Mouse (Mus musculus) intestine, embryonic 14.5 days (tissue): ENCODE results near the gene C2cd2l. TPM values are rescaled to one million over a fixed set of nuclear protein-coding genes. Genes with fewer than 3 reads are reported as not detected.
"Not testable (repeated sequence)": the region's sequence is repeated elsewhere in the genome, so short reads cannot be mapped to it uniquely, and the experiment has no call there.

ENCODE experiments used
- ATAC-seq: fragments of 200-750 bp; cut with Nextera tagmentation; replicated peaks from 2 replicates; pipeline ENCODE4 v1.8.0; 2017; ENCODE audit warnings: low read depth, moderate number of reproducible peaks, moderate TSS enrichment, moderate library complexity; ENCODE audit not compliant: low FRiP score, low TSS enrichment
- DNase-seq: peaks from one replicate; pipeline ENCODE4 v3.0.0-alpha.2; 2018; ENCODE audit warnings: low spot score
- H3K27ac ChIP-seq: fragments of 300-500 bp; sonication (generic); 2 replicates; pipeline ENCODE4 v1.5.1; 2014; ENCODE audit warnings: low read depth, mild to moderate bottlenecking, control low read depth
- H3K27me3 ChIP-seq: fragments of 300-500 bp; sonication (generic); replicated peaks from 2 replicates; pipeline ENCODE4 v1.6.1; 2014; ENCODE audit warnings: low read length, control low read depth; ENCODE audit not compliant: control insufficient read depth, insufficient read depth
- H3K36me3 ChIP-seq: fragments of 300-500 bp; sonication (generic); 2 replicates; pipeline ENCODE4 v1.6.1; 2014; ENCODE audit warnings: low read length, control low read depth; ENCODE audit not compliant: control insufficient read depth, insufficient read depth
- H3K4me1 ChIP-seq: fragments of 300-500 bp; sonication (generic); replicated peaks from 2 replicates; pipeline ENCODE4 v1.6.1; 2014; ENCODE audit warnings: low read length, control low read depth, mixed read lengths; ENCODE audit not compliant: control insufficient read depth, insufficient read depth
- H3K4me2 ChIP-seq: fragments of 300-500 bp; sonication (generic); 2 replicates; pipeline ENCODE4 v1.6.1; 2014; ENCODE audit warnings: low read length
- H3K4me3 ChIP-seq: fragments of 300-500 bp; sonication (generic); 2 replicates; pipeline ENCODE4 v1.5.1; 2014; ENCODE audit warnings: low read depth, low read length, control low read depth, mixed read lengths
- H3K9ac ChIP-seq: fragments of 300-500 bp; sonication (generic); 2 replicates; pipeline ENCODE4 v1.6.1; 2014; ENCODE audit warnings: mild to moderate bottlenecking, low read length
- H3K9me3 ChIP-seq: fragments of 300-500 bp; sonication (generic); 2 replicates; pipeline ENCODE4 v1.6.1; 2016; ENCODE audit warnings: low read length, control low read depth; ENCODE audit not compliant: control insufficient read depth
- WGBS: fragments of 180-500 bp; shearing (Covaris S2); extraction: QIAGEN DNeasy Blood & Tissue Kit; methylation state at CpG from one replicate; pipeline ENCODE4 v1.1.7; 2014; 5-methylcytosine and 5-hydroxymethylcytosine counted together
- polyA plus RNA-seq: library from polyadenylated mRNA; unstranded; fragments of >200 nt; fragmentation: Nextera tagmentation; extraction: Ambion mirVana; gene quantifications from 2 replicates; pipeline ENCODE4 v1.2.1, GENCODE M21; 2014

Gene C2cd2l
- polyA plus RNA-seq, 1 experiment from 2014 or later: 5.7 TPM

DNA sequence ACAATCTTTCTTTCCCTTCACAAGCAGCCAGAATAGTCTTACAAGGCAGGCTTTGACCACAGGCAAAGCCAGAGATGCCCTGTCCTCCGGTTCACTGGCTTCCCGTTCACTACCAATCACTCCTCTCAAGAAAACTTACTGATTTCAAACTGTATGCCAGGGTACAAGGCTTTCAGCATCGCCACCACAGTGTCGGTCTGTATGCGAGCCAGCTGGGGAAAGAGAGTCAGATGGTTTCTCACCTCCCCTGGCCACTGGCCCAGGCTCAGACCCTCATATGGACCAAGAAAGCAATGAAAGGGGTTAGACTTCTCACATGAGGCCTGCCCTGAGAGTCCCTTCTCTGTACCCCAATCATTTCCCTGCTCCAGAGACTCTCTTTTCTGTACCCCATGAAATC is 21.4 kb upstream of the C2cd2l start:
- Histone ChIP-seq H3K4me2 (no peak overlapping the region), H3K9ac (no peak overlapping the region), H3K27me3 (no peaks in the 10 kb centered on the region), H3K27ac (no peak overlapping the region), H3K9me3 (no peaks in the 10 kb centered on the region), H3K36me3 (peaks cover 28% of the 10 kb centered on the region), H3K4me1 (peaks cover 20% of the 10 kb centered on the region), H3K4me3 (no peak overlapping the region)
- ATAC-seq (no peak), DNase-seq (no peak)
- 90% methylated on average over 5 of the region's 5 CpGs for WGBS

DNA sequence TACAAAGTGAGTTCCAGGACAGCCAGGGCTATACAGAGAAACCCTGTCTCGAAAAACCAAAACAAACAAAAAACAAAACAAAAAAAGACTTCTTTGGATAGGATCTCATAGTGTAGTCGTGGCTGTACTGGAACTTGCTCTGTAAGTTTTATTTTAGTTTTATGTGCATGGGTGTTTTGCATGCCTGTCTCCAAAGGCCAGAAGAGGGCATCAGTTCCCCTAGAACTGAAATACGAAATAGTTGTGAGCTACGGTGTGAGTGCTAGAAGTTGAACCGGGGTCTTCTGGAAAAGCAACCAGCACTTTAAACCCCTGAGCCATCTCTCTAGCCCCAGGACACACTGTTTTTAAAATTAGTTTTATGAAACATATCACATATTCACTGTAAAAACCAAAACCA is 18.5 kb upstream of the C2cd2l start:
- no peaks in the 10 kb centered on the region for H3K9me3 ChIP-seq
- H3K27ac ChIP-seq: no peak overlapping the region
- H3K4me2 ChIP-seq: no peak overlapping the region
- H3K4me3 ChIP-seq: no peak overlapping the region
- H3K36me3 ChIP-seq: peaks cover 31% of the 10 kb centered on the region
- no peak for ATAC-seq
- peaks cover 20% of the 10 kb centered on the region for H3K4me1 ChIP-seq
- no peaks in the 10 kb centered on the region for H3K27me3 ChIP-seq
- DNase-seq: no peak
- 88% methylated on average over 5 of the region's 5 CpGs for WGBS
- no peak overlapping the region for H3K9ac ChIP-seq

DNA sequence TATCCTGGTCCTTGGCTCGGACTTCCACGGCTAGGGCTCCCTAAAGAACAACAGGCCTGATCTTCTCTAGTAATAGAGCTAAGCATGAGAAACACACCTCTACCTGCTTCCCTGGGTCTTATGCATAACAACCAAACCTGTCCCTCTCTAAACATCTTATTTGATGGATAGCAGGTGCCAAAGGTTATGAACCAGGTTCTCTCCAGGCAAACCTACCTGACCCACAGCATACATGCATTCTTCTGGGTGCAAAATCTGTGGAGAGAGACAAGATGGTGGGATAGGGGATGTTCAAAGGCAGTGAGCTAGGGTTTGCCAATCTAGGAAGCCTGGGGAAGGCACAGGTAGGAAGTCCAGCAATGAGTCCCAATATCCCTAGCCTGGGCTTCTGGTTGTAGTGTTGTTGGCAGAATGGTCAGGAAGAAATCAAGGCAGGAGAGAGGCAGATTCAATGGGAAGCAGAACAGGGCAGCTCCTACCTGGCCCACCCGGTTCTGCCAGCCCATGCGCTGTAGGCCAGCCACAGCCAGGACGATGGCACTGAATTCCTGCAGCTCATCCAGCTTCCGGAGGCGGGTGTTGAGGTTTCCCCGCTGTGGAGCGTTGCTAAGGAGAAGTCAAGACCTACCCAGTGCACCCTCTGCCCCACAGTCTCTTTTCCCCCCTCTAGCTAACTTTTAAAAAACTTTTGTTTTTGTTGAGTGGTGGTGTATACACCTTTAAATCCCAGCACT is 17.5 kb upstream of the C2cd2l start:
- Histone ChIP-seq H3K4me1 (peaks cover 14% of the 10 kb centered on the region), H3K4me2 (peak overlapping the region; percentile 72), H3K27me3 (no peaks in the 10 kb centered on the region), H3K36me3 (peaks cover 41% of the 10 kb centered on the region), H3K4me3 (peak overlapping the region; percentile 83), H3K9ac (0 out of 2 replicates have a peak overlapping the region, but pooled peaks have one; percentile 14), H3K27ac (no peak overlapping the region; the same call in 1 of the 2 replicates), H3K9me3 (no peaks in the 10 kb centered on the region)
- WGBS: 68% methylated on average over 9 of the region's 9 CpGs
- DNase-seq (no peak), ATAC-seq (no peak)

DNA sequence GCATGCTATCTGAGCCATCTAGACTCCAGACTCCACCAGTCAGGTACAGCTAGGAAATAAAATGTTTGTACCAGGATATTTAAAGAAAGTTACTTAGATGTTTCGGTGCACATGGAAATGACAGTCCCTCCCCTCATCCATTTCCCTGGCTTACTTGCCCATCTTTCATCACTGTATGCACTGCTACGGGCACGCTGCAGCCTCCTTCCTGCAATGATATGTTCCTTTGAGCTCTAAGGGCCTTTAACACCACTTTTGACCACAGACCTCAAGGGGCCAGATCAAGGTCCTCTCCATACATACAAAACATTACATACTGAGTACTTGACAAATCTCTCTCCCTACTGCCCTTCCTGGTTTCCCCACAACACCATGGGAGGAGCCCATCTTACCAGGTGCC is 16.9 kb upstream of the C2cd2l start:
- peak overlapping the region; percentile 83 for H3K4me3 ChIP-seq
- WGBS: 75% methylated on average over 3 of the region's 3 CpGs
- no peak overlapping the region for H3K27ac ChIP-seq
- ATAC-seq: no peak
- peaks cover 47% of the 10 kb centered on the region for H3K36me3 ChIP-seq
- H3K27me3 ChIP-seq: no peaks in the 10 kb centered on the region
- H3K4me2 ChIP-seq: peak overlapping the region; percentile 72
- peaks cover 11% of the 10 kb centered on the region for H3K4me1 ChIP-seq
- peak overlapping the region; percentile 96 for H3K9ac ChIP-seq
- no peak for DNase-seq
- H3K9me3 ChIP-seq: no peaks in the 10 kb centered on the region

DNA sequence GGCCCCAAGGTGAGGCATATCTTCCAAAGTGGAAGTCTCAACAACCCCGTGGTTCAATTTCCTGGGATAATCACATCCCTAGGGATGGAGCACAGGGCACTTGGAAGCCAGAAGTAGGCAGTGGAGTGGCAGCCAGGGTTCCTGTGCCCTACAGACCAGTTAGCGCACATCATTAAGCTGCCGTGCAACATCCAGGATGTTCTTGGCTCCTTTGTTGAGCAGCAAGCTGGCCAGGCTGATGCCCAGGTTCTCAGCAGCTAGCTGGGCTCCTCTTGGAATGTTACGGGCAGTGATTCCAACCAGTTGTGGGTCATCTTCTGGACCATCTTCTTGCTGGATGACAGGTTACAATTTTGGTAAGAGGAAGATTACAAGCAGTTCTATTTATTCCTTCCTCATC is 16.4 kb upstream of the C2cd2l start:
- not testable (repeated sequence) for H3K27me3 ChIP-seq, ATAC-seq, H3K27ac ChIP-seq, DNase-seq, H3K9me3 ChIP-seq
- peak overlapping the region; percentile 83 for H3K4me3 ChIP-seq
- H3K36me3 ChIP-seq: peaks cover 52% of the 10 kb centered on the region
- WGBS: 31% methylated on average over 4 of the region's 4 CpGs
- H3K9ac ChIP-seq: peak overlapping the region; percentile 96
- H3K4me2 ChIP-seq: peak overlapping the region; percentile 72
- H3K4me1 ChIP-seq: peaks cover 11% of the 10 kb centered on the region

DNA sequence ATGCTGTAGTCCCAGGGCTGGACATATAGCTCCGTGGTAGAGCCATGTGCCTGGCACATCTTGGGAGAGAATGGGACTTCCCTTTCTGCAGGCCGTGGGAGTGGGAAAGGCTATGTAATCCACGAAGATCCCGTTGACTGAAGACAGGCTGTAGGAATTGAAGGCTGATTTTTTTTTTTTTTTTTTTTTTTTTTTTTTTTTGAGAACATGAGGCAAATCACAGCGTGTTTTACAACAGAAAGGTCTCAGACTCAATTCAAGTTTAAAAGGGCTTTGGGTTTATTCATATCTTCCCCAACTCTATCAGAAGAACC is 16.0 kb upstream of the C2cd2l start:
- Histone ChIP-seq H3K4me1 (peaks cover 11% of the 10 kb centered on the region), H3K27ac (peak overlapping the region; percentile 95), H3K9me3 (no peaks in the 10 kb centered on the region), H3K36me3 (peaks cover 54% of the 10 kb centered on the region), H3K9ac (peak overlapping the region; percentile 96), H3K4me3 (peak overlapping the region; percentile 83), H3K4me2 (peak overlapping the region; percentile 72), H3K27me3 (no peaks in the 10 kb centered on the region)
- ATAC-seq (no peak), DNase-seq (no peak)
- WGBS: under 1% methylated on average over 5 of the region's 5 CpGs

DNA sequence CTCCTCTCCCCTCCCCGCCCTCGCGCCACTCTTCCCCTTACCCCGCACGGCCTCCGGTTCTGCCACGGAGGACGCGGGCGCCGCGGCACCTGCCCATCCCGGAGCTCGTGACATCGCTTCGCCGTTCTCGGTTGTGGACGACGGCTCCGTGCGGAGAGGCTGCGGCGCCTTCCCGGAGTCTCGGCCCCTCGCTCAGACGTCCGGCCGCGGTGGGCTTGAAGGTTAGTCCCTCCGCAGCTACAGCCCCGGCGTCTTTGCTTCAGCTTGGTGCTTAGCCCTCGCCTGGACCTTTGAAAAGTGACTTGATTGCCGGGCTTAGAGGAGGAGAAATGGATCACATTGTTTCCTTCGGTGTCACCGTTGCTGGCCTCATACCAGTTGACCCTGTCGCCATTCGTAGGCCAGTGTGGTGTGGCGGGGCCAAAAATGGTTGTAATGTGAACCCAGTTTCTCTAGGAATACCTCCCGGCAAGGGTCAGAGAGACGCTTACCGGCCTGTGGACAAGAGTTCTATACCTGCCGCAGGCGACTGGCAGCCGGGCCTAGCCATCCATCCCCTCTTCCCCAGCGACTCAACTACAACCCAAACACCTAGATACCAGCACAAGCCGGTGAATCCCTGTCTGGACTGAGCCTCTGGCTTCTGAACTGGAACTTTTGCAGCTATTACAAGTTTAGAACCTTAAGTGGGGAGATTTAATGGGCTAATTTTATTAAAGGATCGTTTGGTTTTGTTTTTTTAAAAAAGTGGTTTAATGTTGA is 15.4 kb upstream of the C2cd2l start:
- DNase-seq (peak; percentile 80), ATAC-seq (no peak; the same call in 1 of the 2 replicates)
- Histone ChIP-seq H3K27ac (peak overlapping the region; percentile 95), H3K4me3 (peak overlapping the region; percentile 83), H3K27me3 (no peaks in the 10 kb centered on the region), H3K9me3 (no peaks in the 10 kb centered on the region), H3K4me1 (peaks cover 11% of the 10 kb centered on the region), H3K36me3 (peaks cover 54% of the 10 kb centered on the region), H3K9ac (peak overlapping the region; percentile 96), H3K4me2 (peak overlapping the region; percentile 72)
- under 1% methylated on average over 50 of the region's 50 CpGs for WGBS

DNA sequence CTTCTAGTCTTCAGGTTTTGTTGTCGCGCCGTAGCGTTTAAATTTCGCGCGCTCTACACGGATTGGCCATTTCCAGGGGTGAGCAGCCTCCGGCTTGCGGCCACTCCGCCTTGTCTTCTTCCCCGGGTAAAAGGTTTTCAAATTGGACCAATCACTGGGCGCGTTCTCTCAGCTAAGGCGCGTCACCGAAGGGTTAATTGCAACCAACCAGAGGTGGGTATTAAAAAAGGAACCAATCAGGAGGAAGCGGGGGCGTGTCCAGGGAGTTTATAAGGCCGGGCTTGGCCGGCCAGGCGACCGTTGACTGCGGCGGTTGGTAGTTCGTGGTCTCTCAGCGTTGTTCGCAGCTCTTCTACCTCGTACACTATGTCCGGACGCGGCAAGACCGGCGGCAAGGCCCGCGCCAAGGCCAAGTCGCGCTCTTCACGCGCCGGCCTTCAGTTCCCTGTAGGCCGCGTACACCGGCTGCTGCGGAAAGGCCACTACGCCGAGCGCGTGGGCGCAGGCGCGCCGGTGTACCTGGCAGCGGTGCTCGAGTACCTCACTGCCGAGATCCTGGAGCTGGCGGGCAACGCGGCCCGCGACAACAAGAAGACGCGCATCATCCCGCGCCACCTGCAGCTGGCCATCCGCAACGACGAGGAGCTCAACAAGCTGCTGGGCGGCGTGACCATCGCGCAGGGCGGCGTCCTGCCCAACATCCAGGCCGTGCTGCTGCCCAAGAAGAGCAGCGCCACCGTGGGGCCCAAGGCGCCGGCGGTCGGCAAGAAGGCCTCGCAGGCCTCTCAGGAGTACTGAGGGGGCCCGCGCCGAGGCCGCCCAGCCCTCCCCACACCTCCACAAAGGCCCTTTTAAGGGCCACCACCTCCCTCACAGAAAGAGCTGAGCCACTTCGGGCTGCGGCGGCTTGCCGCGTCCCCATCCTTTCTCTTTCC is 14.6 kb upstream of the C2cd2l start, which contains the start of gene H2afx:
Gene H2afx (plus strand): TSS at position 299 of the 935 bp plus-strand sequence.
- Histone ChIP-seq H3K36me3 (peaks cover 63% of the 10 kb centered on the region), H3K27ac (peak within 1 kb of the TSS; percentile 95), H3K9me3 (no peaks in the 10 kb centered on the region), H3K4me1 (peaks cover 11% of the 10 kb centered on the region), H3K9ac (peak within 1 kb of the TSS; percentile 96), H3K27me3 (no peaks in the 10 kb centered on the region), H3K4me2 (peak within 1 kb of the TSS; percentile 72), H3K4me3 (peak within 1 kb of the TSS; percentile 83)
- ATAC-seq (peak; percentile 93), DNase-seq (peak; percentile 99)
- under 1% methylated on average over 86 of the region's 91 CpGs for WGBS
